Mouse (Mus musculus) hindbrain, embryonic 16.5 days (tissue): ENCODE data around the gene Acacb. TPM values are rescaled to one million over a fixed set of nuclear protein-coding genes. Genes with fewer than 3 reads are reported as not detected.

ENCODE experiments used
- ATAC-seq: fragments of 200-750 bp; cut with Nextera tagmentation; 2 replicates; pipeline ENCODE4 v1.8.0; 2017; ENCODE audit warnings: moderate TSS enrichment, moderate library complexity
- H3K27ac ChIP-seq: fragments of 300-500 bp; sonication (generic); 2 replicates; pipeline ENCODE4 v1.5.1; 2014; ENCODE audit warnings: low read depth, mild to moderate bottlenecking, control low read depth, low read length, moderate library complexity
- H3K27me3 ChIP-seq: fragments of 300-500 bp; sonication (generic); replicated peaks from 2 replicates; pipeline ENCODE4 v1.6.1; 2014; ENCODE audit warnings: low read length; ENCODE audit not compliant: control insufficient read depth, insufficient read depth
- H3K36me3 ChIP-seq: fragments of 300-500 bp; sonication (generic); 2 replicates; pipeline ENCODE4 v1.6.1; 2014; ENCODE audit warnings: mild to moderate bottlenecking, low read length, moderate library complexity, mixed read lengths; ENCODE audit not compliant: control insufficient read depth, insufficient read depth
- H3K4me1 ChIP-seq: fragments of 300-500 bp; sonication (generic); 2 replicates; pipeline ENCODE4 v1.6.1; 2014; ENCODE audit warnings: low read depth, low read length; ENCODE audit not compliant: control insufficient read depth, insufficient read depth
- H3K4me2 ChIP-seq: fragments of 300-500 bp; sonication (generic); 2 replicates; pipeline ENCODE4 v1.6.1; 2014; ENCODE audit warnings: mild to moderate bottlenecking, low read length, control low read depth, moderate library complexity
- H3K4me3 ChIP-seq: fragments of 300-500 bp; sonication (generic); 2 replicates; pipeline ENCODE4 v1.5.1; 2014; ENCODE audit warnings: mild to moderate bottlenecking, low read length, control low read depth, moderate library complexity
- H3K9ac ChIP-seq: fragments of 300-500 bp; sonication (generic); 2 replicates; pipeline ENCODE4 v1.6.1; 2014; ENCODE audit warnings: low read depth, mild to moderate bottlenecking, control low read depth, low read length, moderate library complexity
- H3K9me3 ChIP-seq: fragments of 300-500 bp; sonication (generic); 2 replicates; pipeline ENCODE4 v1.6.1; 2014; ENCODE audit warnings: mild to moderate bottlenecking, low read length, moderate library complexity; ENCODE audit not compliant: control insufficient read depth
- WGBS: fragments of 180-500 bp; shearing (Covaris S2); extraction: QIAGEN DNeasy Blood & Tissue Kit; methylation state at CpG from one replicate; pipeline ENCODE4 v1.1.7; 2014; 5-methylcytosine and 5-hydroxymethylcytosine counted together
- polyA plus RNA-seq: library from polyadenylated mRNA; unstranded; fragments of >200 nt; fragmentation: Nextera tagmentation; extraction: Ambion mirVana; gene quantifications from 2 replicates; pipeline ENCODE4 v1.2.1, GENCODE M21; 2015

Acacb gene
- polyA plus RNA-seq, 1 experiment from 2014 or later = 5.4 TPM

DNA sequence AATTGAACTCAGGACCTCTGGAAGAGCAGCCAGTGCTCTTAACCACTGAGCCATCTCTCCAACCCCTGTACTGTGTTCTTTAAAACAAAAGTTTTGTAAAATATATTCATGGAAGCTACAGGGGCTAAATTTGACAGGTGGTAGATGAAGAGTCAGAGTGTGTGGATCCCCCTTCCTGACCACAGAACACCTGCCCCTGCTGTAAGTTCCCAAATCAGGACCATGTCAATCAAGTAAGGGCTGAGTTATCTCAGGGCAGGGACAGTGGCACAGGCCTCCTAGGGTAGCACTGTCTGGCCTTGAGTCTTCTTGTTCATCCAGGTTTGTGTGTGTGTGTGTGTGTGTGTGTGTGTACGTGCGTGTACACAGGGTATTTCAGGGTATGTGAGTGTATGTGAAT, 37.2 kb downstream of the Acacb start:
- Histone ChIP-seq H3K36me3 (no peaks in the 10 kb centered on the region), H3K27me3 (no peaks in the 10 kb centered on the region), H3K4me1 (no peaks in the 10 kb centered on the region), H3K9ac (no peak overlapping the region), H3K27ac (no peak overlapping the region), H3K9me3 (no peaks in the 10 kb centered on the region), H3K4me3 (no peak overlapping the region), H3K4me2 (no peak overlapping the region)
- WGBS = 95% methylated on average over 2 of the region's 2 CpGs
- no peak for ATAC-seq

DNA sequence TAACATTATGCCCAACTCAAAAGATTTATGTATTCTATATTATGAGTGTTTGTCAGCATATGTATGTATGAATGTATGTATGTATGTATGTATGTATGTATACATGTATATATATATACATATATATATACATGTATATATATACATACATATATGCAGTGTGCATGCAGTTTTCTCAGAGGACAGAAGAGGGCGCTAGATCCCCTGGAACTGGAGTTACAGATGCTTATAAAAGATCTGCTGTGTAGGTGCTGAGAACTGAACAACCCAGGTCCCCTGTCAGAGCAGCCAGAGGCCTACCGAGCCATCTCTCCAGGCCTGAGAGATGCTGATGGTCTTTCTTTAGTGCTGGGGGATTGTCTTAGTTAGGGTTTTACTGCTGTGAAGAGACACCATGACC, 40.8 kb downstream of the Acacb start:
- Histone ChIP-seq H3K4me2 (no peak overlapping the region), H3K9ac (no peak overlapping the region), H3K4me3 (no peak overlapping the region), H3K27me3 (no peaks in the 10 kb centered on the region), H3K27ac (no peak overlapping the region), H3K9me3 (no peaks in the 10 kb centered on the region), H3K4me1 (no peaks in the 10 kb centered on the region), H3K36me3 (no peaks in the 10 kb centered on the region)
- 79% methylated on average over 2 of the region's 2 CpGs for WGBS
- no peak for ATAC-seq

DNA sequence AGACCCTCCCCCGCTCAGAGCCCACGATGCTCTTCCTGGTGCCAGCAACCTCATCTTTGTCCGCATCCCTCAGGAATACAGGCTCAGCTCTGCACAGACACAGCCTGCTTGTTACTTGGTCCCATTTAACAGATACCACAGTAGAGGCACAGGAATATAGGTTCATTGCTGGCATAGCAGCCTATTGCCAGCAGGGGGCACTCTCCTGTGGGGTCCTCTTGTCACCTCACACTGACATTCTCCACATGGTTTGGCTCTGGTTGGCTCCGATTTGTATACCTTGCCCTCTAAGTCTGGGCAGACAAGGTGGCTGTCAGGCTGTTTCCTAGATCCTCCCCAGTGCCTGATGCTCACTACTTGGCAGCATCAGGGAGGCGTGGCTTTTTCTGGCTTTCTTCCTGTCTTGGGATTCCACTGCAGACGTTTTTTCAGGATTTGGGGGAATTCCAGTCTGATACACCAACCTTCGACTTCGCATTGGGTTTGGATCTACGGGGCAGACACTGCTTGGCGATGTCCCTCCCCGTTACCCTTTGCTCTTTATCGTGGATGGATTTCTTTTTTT, 42.6 kb downstream of the Acacb start:
- no peaks in the 10 kb centered on the region for H3K36me3 ChIP-seq
- ATAC-seq = no peak
- 81% methylated on average over 12 of the region's 12 CpGs for WGBS

GRCm38 (mm10) chr5:114194161-114194560, 47.8 kb downstream of the Acacb start:
- no peaks in the 10 kb centered on the region for H3K36me3 ChIP-seq
- no peak overlapping the region for H3K9ac ChIP-seq
- 85% methylated on average over 11 of the region's 11 CpGs for WGBS
- ATAC-seq = no peak
- no peak overlapping the region for H3K4me2 ChIP-seq
- no peaks in the 10 kb centered on the region for H3K9me3 ChIP-seq
- H3K4me3 ChIP-seq = no peak overlapping the region
- H3K27ac ChIP-seq = no peak overlapping the region
- H3K27me3 ChIP-seq = no peaks in the 10 kb centered on the region
- no peaks in the 10 kb centered on the region for H3K4me1 ChIP-seq

More for the DNA sequence above, 42.6 kb downstream of the Acacb start:
- Histone ChIP-seq H3K27me3 (no peaks in the 10 kb centered on the region), H3K4me2 (no peak overlapping the region), H3K4me1 (no peaks in the 10 kb centered on the region), H3K27ac (no peak overlapping the region), H3K9ac (no peak overlapping the region), H3K9me3 (no peaks in the 10 kb centered on the region), H3K4me3 (no peak overlapping the region)

- no peak overlapping the region for H3K9ac ChIP-seq
- 30% methylated on average over 13 of the region's 13 CpGs for WGBS
- H3K4me2 ChIP-seq = 0 out of 2 replicates have a peak overlapping the region, but pooled peaks have one; percentile 11
- H3K27me3 ChIP-seq = no peaks in the 10 kb centered on the region
- H3K36me3 ChIP-seq = no peaks in the 10 kb centered on the region
- H3K9me3 ChIP-seq = no peaks in the 10 kb centered on the region
- H3K27ac ChIP-seq = no peak overlapping the region
- H3K4me3 ChIP-seq = no peak overlapping the region
- peaks cover 5% of the 10 kb centered on the region; the same call in 1 of the 2 replicates for H3K4me1 ChIP-seq
- no peak for ATAC-seq
Observed at GRCm38 (mm10) chr5:114199116-114199777, 52.9 kb downstream of the Acacb start.

DNA sequence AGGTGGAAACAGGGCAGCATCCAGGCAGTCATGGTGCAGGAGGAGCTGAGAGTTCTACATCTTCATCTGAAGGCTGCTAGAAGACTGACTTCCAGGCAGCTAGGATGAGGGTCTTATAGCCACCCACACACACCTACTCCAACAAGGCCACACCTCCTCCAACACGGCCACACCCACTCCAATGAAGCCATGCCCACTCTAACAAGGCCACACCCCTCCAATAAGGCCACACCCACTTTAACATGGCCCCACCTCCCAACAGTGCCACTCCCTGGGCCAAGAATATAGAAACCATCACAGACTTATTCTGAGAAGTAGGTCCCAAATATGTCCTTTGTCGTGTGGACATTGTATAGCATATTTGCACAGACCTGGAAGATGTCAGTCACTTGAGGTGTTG, 59.8 kb downstream of the Acacb start:
- H3K9me3 ChIP-seq = no peaks in the 10 kb centered on the region
- H3K4me3 ChIP-seq = no peak overlapping the region
- H3K4me2 ChIP-seq = no peak overlapping the region
- ATAC-seq = no peak
- no peaks in the 10 kb centered on the region for H3K27me3 ChIP-seq
- H3K4me1 ChIP-seq = no peaks in the 10 kb centered on the region
- no peak overlapping the region for H3K9ac ChIP-seq
- no peaks in the 10 kb centered on the region for H3K36me3 ChIP-seq
- 88% methylated on average over 2 of the region's 2 CpGs for WGBS
- H3K27ac ChIP-seq = no peak overlapping the region

- H3K27ac ChIP-seq = no peak overlapping the region
- no peak overlapping the region for H3K4me2 ChIP-seq
- no peak overlapping the region for H3K4me3 ChIP-seq
- H3K9ac ChIP-seq = no peak overlapping the region
- no peak for ATAC-seq
- WGBS = 72% methylated on average over 10 of the region's 10 CpGs
- no peaks in the 10 kb centered on the region for H3K36me3 ChIP-seq
- H3K27me3 ChIP-seq = no peaks in the 10 kb centered on the region
- H3K9me3 ChIP-seq = no peaks in the 10 kb centered on the region
- no peaks in the 10 kb centered on the region for H3K4me1 ChIP-seq
Observed at GRCm38 (mm10) chr5:114213183-114213582, 66.8 kb downstream of the Acacb start.

DNA sequence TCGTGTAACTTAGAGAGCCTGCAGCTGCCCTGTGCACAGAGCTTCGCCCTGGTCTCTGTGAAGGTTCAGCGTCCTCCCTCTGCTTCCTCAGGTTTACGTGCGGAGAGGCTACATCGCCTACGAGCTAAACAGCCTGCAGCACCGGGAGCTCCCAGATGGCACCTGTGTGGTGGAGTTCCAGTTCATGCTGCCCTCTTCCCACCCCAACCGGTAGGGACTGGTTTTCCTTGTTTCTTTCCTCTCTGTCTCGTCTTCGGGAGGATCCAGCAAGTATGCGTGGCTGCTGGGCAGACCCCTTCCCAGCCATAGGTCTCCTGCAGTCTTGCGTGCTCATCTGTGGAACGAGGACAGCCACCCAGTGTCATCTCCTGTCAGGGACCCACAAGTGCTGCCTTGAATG, 72.4 kb downstream of the Acacb start:
- ATAC-seq = no peak
- Histone ChIP-seq H3K27me3 (no peaks in the 10 kb centered on the region), H3K9me3 (no peaks in the 10 kb centered on the region), H3K9ac (no peak overlapping the region), H3K4me2 (no peak overlapping the region), H3K4me3 (no peak overlapping the region), H3K4me1 (no peaks in the 10 kb centered on the region), H3K36me3 (no peaks in the 10 kb centered on the region), H3K27ac (no peak overlapping the region)
- 87% methylated on average over 14 of the region's 14 CpGs for WGBS

DNA sequence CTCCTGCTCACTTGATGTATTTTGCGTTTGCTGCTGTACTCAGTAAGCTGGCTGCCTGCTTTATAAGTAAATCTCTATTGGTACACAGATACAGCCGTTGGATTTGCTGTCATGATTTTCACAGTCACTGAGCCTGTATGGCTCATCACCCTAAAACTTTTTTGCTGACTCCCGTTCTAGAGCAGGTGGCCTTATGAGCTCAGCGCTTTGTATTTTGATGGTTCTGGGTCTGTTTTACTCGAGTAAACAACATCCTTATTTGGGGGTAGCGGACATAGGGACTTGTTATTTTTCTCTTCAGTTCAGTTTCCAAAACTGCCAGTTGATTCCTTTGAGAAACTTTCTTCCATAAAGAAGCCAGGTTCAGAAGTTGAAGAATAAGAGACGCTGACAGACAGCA, 79.7 kb downstream of the Acacb start:
- no peak overlapping the region for H3K4me2 ChIP-seq
- 94% methylated on average over 7 of the region's 7 CpGs for WGBS
- no peaks in the 10 kb centered on the region for H3K36me3 ChIP-seq
- H3K9ac ChIP-seq = no peak overlapping the region
- no peak for ATAC-seq
- peaks cover 18% of the 10 kb centered on the region for H3K9me3 ChIP-seq
- no peak overlapping the region for H3K4me3 ChIP-seq
- H3K4me1 ChIP-seq = no peaks in the 10 kb centered on the region
- H3K27ac ChIP-seq = no peak overlapping the region
- no peaks in the 10 kb centered on the region for H3K27me3 ChIP-seq
